Mouse (Mus musculus) ovary, adult 2 months (tissue): ENCODE results near the gene Plekhg5. TPM values are rescaled to one million over a fixed set of nuclear protein-coding genes. Genes with fewer than 3 reads are reported as not detected.

ENCODE experiments used
- polyA plus RNA-seq: library from polyadenylated mRNA; depleted of rRNA; stranded (reverse); fragments of >200 nt; gene quantifications from 2 replicates; pipeline ENCODE4 v1.2.3, GENCODE M21; 2012; rRNA removed

Plekhg5 gene
- 44.2 and 51.8 TPM in 2 replicates for polyA plus RNA-seq

DNA sequence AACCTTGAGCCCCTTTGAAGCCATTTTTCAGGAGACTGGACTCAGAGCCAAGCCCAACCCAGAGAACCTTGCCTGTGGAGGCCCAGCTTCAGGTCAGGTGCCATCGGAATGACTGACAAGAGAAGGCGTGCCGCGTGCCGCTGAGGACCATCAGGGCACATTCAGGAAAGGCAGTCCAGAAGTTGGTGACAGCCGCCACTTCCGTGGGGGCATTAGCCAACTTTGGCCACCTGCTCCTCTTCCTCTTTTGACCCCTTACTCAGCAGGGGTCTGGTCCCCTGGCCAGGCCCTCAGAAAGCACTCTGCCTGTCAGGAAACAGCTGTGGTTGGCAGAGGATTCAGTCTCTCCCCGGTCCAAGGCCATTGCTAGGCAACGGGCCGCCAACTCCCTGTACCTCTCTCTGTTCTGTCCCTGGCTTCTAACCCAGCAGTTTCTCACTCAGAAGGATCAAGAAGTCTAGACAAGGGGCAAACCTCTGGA is at the start of gene Plekhg5:
Gene Plekhg5, plus strand, starts transcription at position 378 of the 481 bp plus-strand sequence.

DNA sequence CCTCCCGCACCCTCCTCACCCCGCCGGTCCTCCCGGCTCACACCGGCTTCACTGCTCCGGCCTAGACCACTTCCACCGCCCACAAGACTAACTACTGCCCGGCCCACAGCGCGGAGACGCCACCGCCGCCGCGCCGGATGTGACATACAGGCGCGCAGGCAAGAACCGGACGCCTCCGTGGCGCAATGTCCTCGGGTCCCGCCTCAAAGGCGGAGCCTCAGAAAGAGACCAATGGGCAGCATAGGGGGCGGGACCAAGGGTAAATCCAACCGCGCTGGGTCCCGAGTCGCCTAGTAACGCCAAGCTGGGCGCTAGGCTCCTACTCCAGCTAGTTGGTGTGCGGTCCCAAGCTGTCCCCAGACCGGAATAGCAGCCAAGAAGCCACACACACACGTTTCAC is 44.8 kb upstream of the Plekhg5 start, which contains the start of gene Zbtb48:
Gene Zbtb48, minus strand, starts transcription at position 148 of the 400 bp plus-strand sequence.

GRCm38 (mm10) chr4:152038225-152038984 is 33.9 kb upstream of the Plekhg5 start, which contains the start of gene Tas1r1:
TSS of gene Tas1r1 (minus strand) at chr4:152038568.

DNA sequence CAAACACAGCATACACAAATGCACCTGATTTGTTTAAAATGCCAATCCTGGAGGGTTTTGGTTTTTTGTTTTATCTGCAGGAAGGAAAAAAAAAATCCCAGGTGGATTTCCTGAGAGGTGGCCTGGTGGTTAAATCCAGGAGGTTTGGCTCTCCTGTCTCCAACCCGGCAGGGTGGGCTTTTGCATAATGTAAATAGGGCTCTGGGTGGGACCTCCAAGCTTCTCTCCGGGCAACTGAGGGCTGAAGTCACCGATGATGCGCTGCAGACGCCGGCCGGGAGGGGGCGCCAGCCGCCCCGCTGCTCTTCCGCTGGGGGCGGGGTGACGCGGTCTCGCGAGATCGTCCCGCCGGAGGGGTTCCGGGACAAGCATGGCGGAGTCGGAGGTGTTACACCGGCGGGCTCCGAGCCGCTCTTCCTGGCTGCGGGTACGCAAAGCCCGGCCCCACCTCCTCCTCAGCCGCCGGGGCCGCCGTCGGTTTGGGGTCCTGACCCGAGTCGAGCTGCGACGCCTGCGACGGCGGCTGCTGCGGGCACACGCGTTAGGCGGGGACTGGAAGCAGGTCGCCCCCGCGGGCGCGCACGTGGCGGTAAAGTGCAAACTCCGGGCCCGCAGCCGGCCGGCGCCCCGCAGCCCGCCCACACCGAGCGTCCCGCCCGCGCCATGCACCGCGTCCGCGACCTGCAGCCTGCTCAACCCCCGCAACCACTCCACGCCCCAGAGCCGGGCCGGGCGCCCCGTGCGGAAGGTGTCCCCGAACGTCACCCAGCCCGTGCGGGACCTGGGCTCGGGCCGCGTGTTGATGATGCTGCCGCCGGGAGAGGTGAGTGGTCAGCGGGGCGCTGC is 33.1 kb upstream of the Plekhg5 start, which contains the start of gene Nol9:
Gene Nol9, plus strand, starts transcription at position 337 of the 846 bp plus-strand sequence.

GRCm38 (mm10) chr4:152115921-152116612 is 43.8 kb downstream of the Plekhg5 start, which contains the start of gene Tnfrsf25:
TSS of gene Tnfrsf25 (plus strand) at chr4:152115934.

DNA sequence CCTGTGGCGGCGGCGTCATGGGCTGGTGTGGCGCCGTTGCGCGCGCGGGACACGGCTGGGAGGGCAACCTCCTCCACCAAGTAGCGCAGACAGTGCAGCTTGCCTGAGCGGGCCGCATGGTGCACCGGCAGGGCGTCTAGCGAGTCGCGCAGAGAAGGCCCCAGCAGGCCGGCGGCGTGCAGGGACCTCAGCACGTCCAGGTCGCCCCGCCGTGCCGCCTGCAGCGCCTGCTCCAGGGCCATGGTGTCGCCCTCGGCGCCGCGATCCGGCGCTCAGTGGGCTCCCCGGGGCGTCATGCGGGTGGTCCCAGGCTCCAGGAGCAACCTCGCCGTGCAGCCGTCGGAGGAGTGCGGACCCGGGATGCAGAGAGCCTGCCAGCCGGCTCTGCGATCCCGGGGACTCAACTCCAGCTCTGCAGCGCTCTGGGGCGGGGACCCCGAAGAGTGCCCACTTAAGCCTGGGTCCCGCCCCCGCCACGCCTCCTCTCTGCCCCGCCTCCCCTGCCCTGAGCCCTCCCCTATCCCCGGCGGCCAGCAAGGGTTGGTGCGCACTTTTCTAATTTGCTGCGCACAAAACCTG is 79.8 kb downstream of the Plekhg5 start, which contains the start of gene Espn:
Gene Espn, minus strand, starts transcription at position 406 of the 579 bp plus-strand sequence.

DNA sequence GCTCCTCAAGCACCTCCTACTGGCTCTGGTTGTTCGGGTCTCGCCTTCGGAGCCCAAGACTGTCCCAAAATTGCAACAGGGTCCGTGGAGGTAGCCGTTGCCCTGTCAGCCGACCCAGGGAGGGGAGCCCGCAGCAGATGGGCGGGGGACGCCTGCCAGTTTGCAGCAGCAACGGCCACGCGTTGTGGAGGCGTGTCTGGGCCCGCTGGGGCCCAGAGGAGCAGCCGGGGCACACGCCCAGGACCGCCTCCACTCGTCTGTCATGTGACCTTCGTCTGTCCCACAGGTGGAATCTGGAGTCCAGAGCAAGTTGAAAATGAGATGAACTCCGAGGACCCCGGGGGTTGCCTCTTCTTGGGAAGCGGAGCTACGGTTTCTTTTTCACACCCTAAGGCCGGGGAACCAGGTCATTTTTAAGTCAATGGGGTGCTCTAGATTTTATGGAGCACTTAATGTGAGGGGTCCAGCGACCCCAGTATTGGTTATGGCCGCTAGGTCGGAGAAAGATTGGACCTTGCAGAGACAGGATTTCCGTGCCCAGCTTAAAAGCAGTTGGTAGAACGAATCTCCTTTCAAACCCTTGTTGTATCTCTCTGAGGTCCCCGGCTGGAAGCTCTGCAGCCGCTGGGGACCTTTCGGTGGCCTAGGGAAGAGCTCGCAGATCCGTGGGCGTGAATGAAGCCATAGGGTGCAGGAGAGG is 86.4 kb downstream of the Plekhg5 start, which contains the start of gene Hes2:
Gene Hes2, plus strand, starts transcription at position 283 of the 700 bp plus-strand sequence.

Other genes starting within 250 kb of the Plekhg5 start
- gene Camta1, start 210.6 kb upstream of the Plekhg5 start, polyA plus RNA-seq = 16.4 and 16.6 TPM in 2 replicates
- gene Dnajc11, start 138.8 kb upstream of the Plekhg5 start, polyA plus RNA-seq = 64.8 and 96.3 TPM in 2 replicates
- 78.1 and 91.7 TPM in 2 replicates for gene Thap3, start 83.5 kb upstream of the Plekhg5 start, polyA plus RNA-seq
- gene Phf13, start 76.2 kb upstream of the Plekhg5 start, polyA plus RNA-seq = 40.0 and 48.1 TPM in 2 replicates
- gene Klhl21, start 63.7 kb upstream of the Plekhg5 start, polyA plus RNA-seq = 71.2 and 100 TPM in 2 replicates
- 24.0 and 25.3 TPM in 2 replicates for gene Zbtb48, start 44.8 kb upstream of the Plekhg5 start, polyA plus RNA-seq
- gene Tas1r1, start 33.9 kb upstream of the Plekhg5 start, polyA plus RNA-seq = 0.16 and 0.23 TPM in 2 replicates
- 37.3 and 39.3 TPM in 2 replicates for gene Nol9, start 33.2 kb upstream of the Plekhg5 start, polyA plus RNA-seq
- gene Tnfrsf25, start 43.4 kb downstream of the Plekhg5 start, polyA plus RNA-seq = 8.9 and 11.5 TPM in 2 replicates
- gene Espn, start 79.9 kb downstream of the Plekhg5 start, polyA plus RNA-seq = 85.4 and 131 TPM in 2 replicates
- gene Hes2, start 86.4 kb downstream of the Plekhg5 start, polyA plus RNA-seq = 0.15 and 0.16 TPM in 2 replicates
- gene Acot7, start 105.6 kb downstream of the Plekhg5 start, polyA plus RNA-seq = 59.7 and 67.2 TPM in 2 replicates
- 80.9 and 134 TPM in 2 replicates for gene Gpr153, start 201.7 kb downstream of the Plekhg5 start, polyA plus RNA-seq
- gene Hes3, start 219.2 kb downstream of the Plekhg5 start, polyA plus RNA-seq = 0.09 TPM in 1 of 2 replicates, not detected in the other
- gene Icmt, start 224.7 kb downstream of the Plekhg5 start, polyA plus RNA-seq = 35.6 and 39.6 TPM in 2 replicates
- gene Rnf207, start 246.5 kb downstream of the Plekhg5 start, polyA plus RNA-seq = 4.6 and 5.5 TPM in 2 replicates